11 mouse cellular contexts compared by ENCODE assay signal in the genomic region with DNA sequence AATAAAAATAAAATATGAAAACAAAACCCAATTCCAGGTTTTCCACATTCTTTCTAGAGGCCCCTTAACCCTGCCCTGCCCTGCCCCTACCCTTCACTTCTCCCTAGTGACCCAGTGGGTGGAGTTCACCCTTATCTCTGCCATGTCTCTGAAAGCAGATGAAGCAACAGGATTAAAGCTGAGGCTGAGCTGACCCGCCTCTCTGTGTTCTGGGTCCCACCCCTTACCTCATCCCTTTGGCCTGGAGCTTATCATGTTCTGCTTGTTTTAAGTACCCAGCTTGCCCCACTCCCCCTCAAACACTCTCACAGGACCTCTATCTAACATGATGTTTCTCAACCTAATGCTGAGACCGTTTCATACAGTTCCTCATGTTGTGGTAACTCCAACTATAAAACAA.
DNase-seq lines count a peak whose midpoint lies in the region; ATAC-seq lines count a peak whose summit lies in the region.
"Had no signal": no experiment of that assay in that cellular context is flagged by ENCODE, and none has a peak within 500 bp of the region (broad histone marks: within the 10 kb centered on the region; RNA-seq: fewer than 3 reads in every experiment).

No protein-coding gene starts in this region.

- H3K4me3 ChIP-seq in liver, embryonic 13.5 days (replicated peaks) = no peak overlapping the region
- H3K4me3 ChIP-seq in stomach, embryonic 16.5 days (replicated peaks; ENCODE audit: low read length) = no peak overlapping the region
- no peak overlapping the region for H3K4me3 ChIP-seq in limb, embryonic 10.5 days
- H3K4me3 ChIP-seq in hindbrain, embryonic 13.5 days = no peak overlapping the region

- no peak overlapping the region for H3K9ac ChIP-seq in liver, embryonic 13.5 days
- H3K9ac ChIP-seq in stomach, embryonic 16.5 days (ENCODE audit: low read length) = no peak overlapping the region
- H3K9ac ChIP-seq in hindbrain, embryonic 13.5 days = no peak overlapping the region

- ATAC-seq in liver, embryonic 13.5 days (ENCODE audit: low read depth) = peak; percentile 91
- ATAC-seq in stomach, embryonic 16.5 days (ENCODE audit: insufficient read depth, low FRiP score) = peak; percentile 43; the same call in 1 of the 2 replicates
- ATAC-seq in hindbrain, embryonic 13.5 days (ENCODE audit: low FRiP score) = no peak

- H3K36me3 ChIP-seq in liver, embryonic 13.5 days = no peaks in the 10 kb centered on the region
- no peaks in the 10 kb centered on the region for H3K36me3 ChIP-seq in stomach, embryonic 16.5 days (ENCODE audit: control insufficient read depth, insufficient read depth, low read length)
- no peaks in the 10 kb centered on the region for H3K36me3 ChIP-seq in limb, embryonic 10.5 days
- 0 out of 2 replicates have a peak, but pooled peaks cover 3% of the 10 kb centered on the region for H3K36me3 ChIP-seq in hindbrain, embryonic 13.5 days

- peak overlapping the region; percentile 42 for H3K4me2 ChIP-seq in liver, embryonic 13.5 days
- no peak overlapping the region for H3K4me2 ChIP-seq in stomach, embryonic 16.5 days (ENCODE audit: low read depth, low read length)
- no peak overlapping the region for H3K4me2 ChIP-seq in hindbrain, embryonic 13.5 days

- WGBS in liver, embryonic 13.5 days (ENCODE audit: insufficient replicate concordance) = 6% methylated on average over 2 of the region's 2 CpGs
- 34% methylated on average over 2 of the region's 2 CpGs for WGBS in stomach, embryonic 16.5 days
- WGBS in limb, embryonic 10.5 days = 51% methylated on average over 2 of the region's 2 CpGs
- WGBS in hindbrain, embryonic 13.5 days = 81% methylated on average over 2 of the region's 2 CpGs

- no peaks in the 10 kb centered on the region for H3K27me3 ChIP-seq in liver, embryonic 13.5 days
- no peaks in the 10 kb centered on the region for H3K27me3 ChIP-seq in stomach, embryonic 16.5 days (ENCODE audit: control insufficient read depth, insufficient read depth, low read length)
- no peaks in the 10 kb centered on the region for H3K27me3 ChIP-seq in limb, embryonic 10.5 days (ENCODE audit: low read depth, poor library complexity, severe bottlenecking)
- H3K27me3 ChIP-seq in hindbrain, embryonic 13.5 days = no peaks in the 10 kb centered on the region

- H3K4me1 ChIP-seq in liver, embryonic 13.5 days (replicated peaks) = peaks cover 95% of the 10 kb centered on the region
- peaks cover 20% of the 10 kb centered on the region for H3K4me1 ChIP-seq in stomach, embryonic 16.5 days (ENCODE audit: control insufficient read depth, insufficient read depth, low read length)
- peaks cover 4% of the 10 kb centered on the region; the same call in 1 of the 2 replicates for H3K4me1 ChIP-seq in limb, embryonic 10.5 days
- H3K4me1 ChIP-seq in hindbrain, embryonic 13.5 days (replicated peaks) = peaks cover 11% of the 10 kb centered on the region

- H3K27ac ChIP-seq in liver, embryonic 13.5 days = peak overlapping the region; percentile 76; the same call in 1 of the 2 replicates
- no peak overlapping the region for H3K27ac ChIP-seq in stomach, embryonic 16.5 days (ENCODE audit: low read length)
- H3K27ac ChIP-seq in limb, embryonic 10.5 days = no peak overlapping the region
- H3K27ac ChIP-seq in hindbrain, embryonic 13.5 days = no peak overlapping the region

- DNase-seq in lung, adult 18-20 months = peak; percentile 55 to 58
- DNase-seq in lung, postnatal 10 days = no peak
- peak; percentile 70 for DNase-seq in c-Kit-positive CD71-positive TER-119-negative erythroid progenitor cells, embryonic 14.5 days (ENCODE audit: low read depth)
- peak; percentile 79 for DNase-seq in liver, embryonic 13.5 days
- no peak for DNase-seq in limb, embryonic 10.5 days (ENCODE audit: low spot score)
- DNase-seq in adrenal gland, postnatal 4 days (ENCODE audit: low spot score in 2 of 2) = no peak
- DNase-seq: kidney, postnatal 36 days; lung, postnatal 14 days; right cerebral cortex, postnatal 4 days had no signal

- no peaks in the 10 kb centered on the region for H3K9me3 ChIP-seq in liver, embryonic 13.5 days (replicated peaks)
- no peaks in the 10 kb centered on the region for H3K9me3 ChIP-seq in stomach, embryonic 16.5 days (replicated peaks; ENCODE audit: control insufficient read depth, low read length)
- no peaks in the 10 kb centered on the region for H3K9me3 ChIP-seq in limb, embryonic 10.5 days (replicated peaks)
- no peaks in the 10 kb centered on the region for H3K9me3 ChIP-seq in hindbrain, embryonic 13.5 days

Comparison
In these comparisons a context has a peak if more than half of its experiments do, and no peak if none do; other contexts are left out.
1. DNase-seq: peak in lung, adult 18-20 months (2 of 2), c-Kit-positive CD71-positive TER-119-negative erythroid progenitor cells, embryonic 14.5 days (single experiment) and liver, embryonic 13.5 days (single experiment); none in lung, postnatal 10 days (single experiment), limb, embryonic 10.5 days (single experiment) and adrenal gland, postnatal 4 days (0 of 2).